Mouse (Mus musculus): ENCODE measurements at regions not wholly inside any gene's neighbourhood (a gene's known extent, or its start where the extent isn't known, plus 50 kb on each side); places are given as distances from the start of the nearest gene placed in this dataset.

GRCm38 (mm10) chr13:72762481-72762880 lies 133.9 kb downstream of the Irx2 start:
- intact Hi-C loops (cut with DNase I) = no loop called here
- no peak for DNase-seq
- no peak for TF ChIP-seq CTCF (IDR thresholded peaks at IDR 0.05)

GRCm38 (mm10) chr13:72763337-72763736 lies 134.7 kb downstream of the Irx2 start:
- Histone ChIP-seq H3K4me3 (no peak overlapping the region), H3K27ac (no peak overlapping the region)
- DNase-seq = no peak
- no peak for TF ChIP-seq CTCF (IDR thresholded peaks at IDR 0.05)
- intact Hi-C loops (cut with DNase I) = no loop called here

More at GRCm38 (mm10) chr13:72762481-72762880, 133.9 kb downstream of the Irx2 start:
- H3K4me3 ChIP-seq = no peak overlapping the region
- no peak overlapping the region for H3K27ac ChIP-seq

- no peak overlapping the region for H3K27ac ChIP-seq
- intact Hi-C loops (cut with DNase I) = no loop called here
- H3K4me3 ChIP-seq = no peak overlapping the region
- no peak for TF ChIP-seq CTCF (IDR thresholded peaks at IDR 0.05)
- DNase-seq = no peak
Observed at GRCm38 (mm10) chr13:72767306-72767705, 138.7 kb downstream of the Irx2 start.

- TF ChIP-seq CTCF (IDR thresholded peaks at IDR 0.05) = no peak
- H3K27ac ChIP-seq = no peak overlapping the region
- intact Hi-C loops (cut with DNase I) = no loop called here
- peak; percentile 47 for DNase-seq
- H3K4me3 ChIP-seq = no peak overlapping the region
Observed at GRCm38 (mm10) chr13:72769007-72769595, 140.5 kb downstream of the Irx2 start.

GRCm38 (mm10) chr13:72783026-72783726 lies 154.6 kb downstream of the Irx2 start:
- DNase-seq = no peak
- TF ChIP-seq CTCF (IDR thresholded peaks at IDR 0.05) = no peak
- intact Hi-C loops (cut with DNase I) = no loop called here
- Histone ChIP-seq H3K4me3 (no peak overlapping the region), H3K27ac (no peak overlapping the region)

- H3K27ac ChIP-seq = no peak overlapping the region
- no peak for TF ChIP-seq CTCF (IDR thresholded peaks at IDR 0.05)
- no peak for DNase-seq
- no peak overlapping the region for H3K4me3 ChIP-seq
- intact Hi-C loops (cut with DNase I) = no loop called here
Observed at GRCm38 (mm10) chr13:72783727-72784070, 155.1 kb downstream of the Irx2 start.

- no peak overlapping the region for H3K27ac ChIP-seq
- DNase-seq = no peak
- intact Hi-C loops (cut with DNase I) = no loop called here
- no peak for TF ChIP-seq CTCF (IDR thresholded peaks at IDR 0.05)
- H3K4me3 ChIP-seq = no peak overlapping the region
Observed at GRCm38 (mm10) chr13:72792695-72793094, 164.1 kb downstream of the Irx2 start.

- H3K4me3 ChIP-seq = no peak overlapping the region
- no peak overlapping the region for H3K27ac ChIP-seq
- no peak for DNase-seq
- no peak for TF ChIP-seq CTCF (IDR thresholded peaks at IDR 0.05)
- intact Hi-C loops (cut with DNase I) = no loop called here
Observed at GRCm38 (mm10) chr13:72800021-72800420, 171.4 kb downstream of the Irx2 start.

- TF ChIP-seq CTCF (IDR thresholded peaks at IDR 0.05) = no peak
Observed at GRCm38 (mm10) chr13:72800546-72800945, 171.9 kb downstream of the Irx2 start.

GRCm38 (mm10) chr13:72803374-72803773 lies 174.8 kb downstream of the Irx2 start:
- intact Hi-C loops (cut with DNase I) = no loop called here
- no peak overlapping the region for H3K27ac ChIP-seq
- no peak for TF ChIP-seq CTCF (IDR thresholded peaks at IDR 0.05)
- no peak for DNase-seq
- H3K4me3 ChIP-seq = no peak overlapping the region

More at GRCm38 (mm10) chr13:72800546-72800945, 171.9 kb downstream of the Irx2 start:
- no peak for DNase-seq
- Histone ChIP-seq H3K27ac (no peak overlapping the region), H3K4me3 (no peak overlapping the region)
- intact Hi-C loops (cut with DNase I) = no loop called here

- no peak for TF ChIP-seq CTCF (IDR thresholded peaks at IDR 0.05)
- DNase-seq = no peak
- intact Hi-C loops (cut with DNase I) = no loop called here
- Histone ChIP-seq H3K27ac (no peak overlapping the region), H3K4me3 (no peak overlapping the region)
Observed at GRCm38 (mm10) chr13:72809226-72809625, 180.6 kb downstream of the Irx2 start.

GRCm38 (mm10) chr13:72810626-72811025 lies 182.0 kb downstream of the Irx2 start:
- intact Hi-C loops (cut with DNase I) = no loop called here
- Histone ChIP-seq H3K4me3 (no peak overlapping the region), H3K27ac (no peak overlapping the region)
- TF ChIP-seq CTCF (IDR thresholded peaks at IDR 0.05) = no peak
- no peak for DNase-seq

- intact Hi-C loops (cut with DNase I) = no loop called here
- no peak for DNase-seq
- Histone ChIP-seq H3K27ac (no peak overlapping the region), H3K4me3 (no peak overlapping the region)
- TF ChIP-seq CTCF (IDR thresholded peaks at IDR 0.05) = no peak
Observed at GRCm38 (mm10) chr13:72814616-72815015, 186.0 kb downstream of the Irx2 start.
